Mouse (Mus musculus) embryonic facial prominence, embryonic 15.5 days (tissue): ENCODE measurements around the gene Fbxw13. TPM values are rescaled to one million over a fixed set of nuclear protein-coding genes. Genes with fewer than 3 reads are reported as not detected.
"Not testable (repeated sequence)": the region's sequence is repeated elsewhere in the genome, so short reads cannot be mapped to it uniquely, and the experiment has no call there.

Experiments
- ATAC-seq: fragments of 200-750 bp; cut with Nextera tagmentation; 2 replicates; pipeline ENCODE4 v1.8.0; 2017; ENCODE audit warnings: low read depth, moderate TSS enrichment; ENCODE audit not compliant: insufficient number of reproducible peaks, low FRiP score, low TSS enrichment
- H3K27ac ChIP-seq: fragments of 300-500 bp; sonication (generic); replicated peaks from 2 replicates; pipeline ENCODE4 v1.5.1; 2015; ENCODE audit warnings: mild to moderate bottlenecking, inconsistent platforms
- H3K27me3 ChIP-seq: fragments of 300-500 bp; sonication (generic); 2 replicates; pipeline ENCODE4 v1.6.1; 2015; ENCODE audit warnings: inconsistent platforms
- H3K36me3 ChIP-seq: fragments of 300-500 bp; sonication (generic); 2 replicates; pipeline ENCODE4 v1.6.1; 2015; ENCODE audit warnings: mild to moderate bottlenecking, inconsistent platforms
- H3K4me1 ChIP-seq: fragments of 300-500 bp; sonication (generic); 2 replicates; pipeline ENCODE4 v1.6.1; 2015; ENCODE audit warnings: inconsistent platforms
- H3K4me2 ChIP-seq: fragments of 300-500 bp; sonication (generic); replicated peaks from 2 replicates; pipeline ENCODE4 v1.6.1; 2015; ENCODE audit warnings: mild to moderate bottlenecking, inconsistent platforms
- H3K4me3 ChIP-seq: fragments of 300-500 bp; sonication (generic); replicated peaks from 2 replicates; pipeline ENCODE4 v1.5.1; 2015; ENCODE audit warnings: mild to moderate bottlenecking, inconsistent platforms
- H3K9ac ChIP-seq: fragments of 300-500 bp; sonication (generic); 2 replicates; pipeline ENCODE4 v1.6.1; 2015; ENCODE audit warnings: inconsistent platforms
- H3K9me3 ChIP-seq: fragments of 300-500 bp; sonication (generic); replicated peaks from 2 replicates; pipeline ENCODE4 v1.6.1; 2016; ENCODE audit warnings: inconsistent platforms
- WGBS: fragments of 180-500 bp; shearing (Covaris S2); methylation state at CpG from one replicate; pipeline ENCODE4 v1.1.7; 2015; 5-methylcytosine and 5-hydroxymethylcytosine counted together
- polyA plus RNA-seq: library from polyadenylated mRNA; unstranded; fragments of >200 nt; fragmentation: Nextera tagmentation; extraction: Ambion mirVana; gene quantifications from 2 replicates; pipeline ENCODE4 v1.2.1, GENCODE M21; 2015

Gene Fbxw13
- polyA plus RNA-seq: not detected in 2 replicates

DNA sequence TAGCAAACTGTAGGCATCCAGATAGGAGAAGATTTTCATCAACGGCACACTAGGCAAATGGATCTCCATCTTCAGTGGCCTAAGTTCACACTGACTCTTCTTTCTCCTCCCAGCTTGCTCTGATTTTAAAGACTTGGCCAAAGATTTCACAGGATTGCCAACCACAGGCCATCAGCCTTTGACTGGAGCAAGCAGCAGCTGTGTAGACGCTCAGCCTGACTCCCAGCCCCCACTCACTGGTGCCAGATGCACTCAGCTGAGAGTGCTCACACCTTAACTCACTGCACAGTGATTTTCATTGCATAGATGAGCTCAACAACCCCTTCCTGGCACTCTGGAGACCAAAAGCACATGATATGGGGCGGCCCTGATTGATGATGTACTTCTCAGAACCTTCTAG is at the start of gene Fbxw13:
Fbxw13 (minus strand) TSS at position 101 of the 400 bp plus-strand sequence.
- not testable (repeated sequence) for H3K9me3 ChIP-seq, H3K9ac ChIP-seq, H3K36me3 ChIP-seq, H3K4me1 ChIP-seq, H3K4me3 ChIP-seq, H3K4me2 ChIP-seq, ATAC-seq, H3K27ac ChIP-seq, H3K27me3 ChIP-seq
- 74% methylated on average over 3 of the region's 3 CpGs for WGBS

DNA sequence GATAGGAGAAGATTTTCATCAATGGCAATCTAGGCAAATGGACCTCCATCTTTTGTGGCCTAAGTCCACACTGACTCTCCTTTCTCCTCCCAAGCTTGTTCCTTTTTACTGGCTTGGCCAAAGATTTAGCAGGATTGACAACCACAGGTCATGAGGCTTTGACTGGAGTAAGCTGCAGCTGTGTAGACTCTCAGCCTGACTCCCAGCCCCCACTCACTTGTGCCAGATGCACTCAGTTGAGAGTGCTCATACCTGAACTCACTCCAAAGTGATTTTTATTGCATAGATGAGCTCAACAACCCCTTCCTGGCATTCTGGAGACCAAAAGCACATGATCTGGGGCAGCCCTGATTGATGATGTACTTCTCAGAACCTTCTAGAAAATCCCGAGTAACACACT is 38.9 kb upstream of the Fbxw13 start, which contains the start of gene Fbxw20:
Fbxw20 (minus strand) TSS at position 101 of the 400 bp plus-strand sequence.
- Histone ChIP-seq H3K36me3 (no peaks in the 10 kb centered on the region), H3K27me3 (no peaks in the 10 kb centered on the region), H3K4me1 (no peaks in the 10 kb centered on the region), H3K4me3 (no peak within 1 kb of the TSS), H3K9me3 (no peaks in the 10 kb centered on the region), H3K27ac (no peak within 1 kb of the TSS), H3K4me2 (no peak within 1 kb of the TSS), H3K9ac (no peak within 1 kb of the TSS)
- no peak for ATAC-seq
- 73% methylated on average over 1 of the region's 1 CpGs for WGBS

- WGBS: 66% methylated on average over 6 of the region's 6 CpGs
- H3K27me3 ChIP-seq: no peaks in the 10 kb centered on the region
Observed at GRCm38 (mm10) chr9:109218449-109218848, 22.7 kb upstream of the Fbxw13 start.

DNA sequence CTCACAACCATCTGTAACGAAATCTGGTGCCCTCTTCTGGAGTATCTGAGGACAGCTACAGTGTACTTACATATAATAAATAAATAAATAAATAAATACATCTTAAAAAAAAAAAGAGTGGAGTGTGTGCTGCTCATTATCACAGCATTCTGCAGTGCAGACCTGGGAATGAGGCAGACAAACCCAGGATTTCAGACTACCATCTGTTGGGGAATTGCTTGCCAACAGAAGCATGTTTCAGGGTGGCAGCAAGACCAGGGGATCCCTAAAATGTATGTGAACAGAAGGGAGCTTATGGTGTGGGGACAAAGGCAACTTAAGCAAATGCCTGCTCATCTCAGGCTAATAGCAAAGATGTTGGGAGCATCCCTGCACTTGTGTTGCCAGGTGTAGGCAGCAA is 5.6 kb upstream of the Fbxw13 start:
- not testable (repeated sequence) for H3K9me3 ChIP-seq, ATAC-seq, H3K4me3 ChIP-seq, H3K4me1 ChIP-seq, H3K27me3 ChIP-seq, H3K9ac ChIP-seq, H3K4me2 ChIP-seq, H3K27ac ChIP-seq, H3K36me3 ChIP-seq
- 67% methylated on average over 1 of the region's 1 CpGs for WGBS

More at GRCm38 (mm10) chr9:109218449-109218848, 22.7 kb upstream of the Fbxw13 start:
- H3K9ac ChIP-seq: no peak overlapping the region
- no peaks in the 10 kb centered on the region for H3K4me1 ChIP-seq
- no peak for ATAC-seq
- no peak overlapping the region for H3K27ac ChIP-seq
- H3K9me3 ChIP-seq: no peaks in the 10 kb centered on the region
- H3K4me2 ChIP-seq: no peak overlapping the region
- H3K4me3 ChIP-seq: no peak overlapping the region
- no peaks in the 10 kb centered on the region for H3K36me3 ChIP-seq

- H3K4me2 ChIP-seq: no peak overlapping the region
- no peaks in the 10 kb centered on the region for H3K9me3 ChIP-seq
- H3K27me3 ChIP-seq: no peaks in the 10 kb centered on the region
- H3K27ac ChIP-seq: no peak overlapping the region
- no peaks in the 10 kb centered on the region for H3K36me3 ChIP-seq
- no peaks in the 10 kb centered on the region for H3K4me1 ChIP-seq
- no peak for ATAC-seq
- no peak overlapping the region for H3K9ac ChIP-seq
- no peak overlapping the region for H3K4me3 ChIP-seq
- 93% methylated on average over 1 of the region's 1 CpGs for WGBS
Observed at GRCm38 (mm10) chr9:109200349-109200748, 4.6 kb upstream of the Fbxw13 start.

DNA sequence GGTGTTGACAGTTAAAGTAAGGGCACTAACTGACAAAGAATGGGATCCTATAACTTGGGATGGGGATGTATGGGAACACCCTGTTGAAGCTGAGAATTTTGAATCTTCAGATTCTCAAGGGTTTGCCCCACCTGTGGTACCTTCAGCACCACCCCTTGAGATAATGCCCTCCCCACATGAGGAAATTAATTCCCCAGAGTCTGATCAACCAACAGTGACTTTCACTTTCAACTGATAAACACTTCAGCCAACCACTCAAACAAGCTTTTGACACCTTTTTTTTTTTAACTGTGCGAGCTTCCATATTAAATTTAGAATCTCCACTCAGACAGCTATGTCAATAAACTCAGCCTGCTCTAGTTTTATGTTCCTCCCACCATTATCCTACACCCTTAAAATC is 3.6 kb upstream of the Fbxw13 start:
- ATAC-seq: no peak
- Histone ChIP-seq H3K9ac (no peak overlapping the region), H3K36me3 (no peaks in the 10 kb centered on the region), H3K9me3 (no peaks in the 10 kb centered on the region), H3K27ac (no peak overlapping the region), H3K4me2 (no peak overlapping the region), H3K27me3 (no peaks in the 10 kb centered on the region), H3K4me3 (no peak overlapping the region), H3K4me1 (no peaks in the 10 kb centered on the region)
- WGBS: 71% methylated on average over 1 of the region's 1 CpGs

DNA sequence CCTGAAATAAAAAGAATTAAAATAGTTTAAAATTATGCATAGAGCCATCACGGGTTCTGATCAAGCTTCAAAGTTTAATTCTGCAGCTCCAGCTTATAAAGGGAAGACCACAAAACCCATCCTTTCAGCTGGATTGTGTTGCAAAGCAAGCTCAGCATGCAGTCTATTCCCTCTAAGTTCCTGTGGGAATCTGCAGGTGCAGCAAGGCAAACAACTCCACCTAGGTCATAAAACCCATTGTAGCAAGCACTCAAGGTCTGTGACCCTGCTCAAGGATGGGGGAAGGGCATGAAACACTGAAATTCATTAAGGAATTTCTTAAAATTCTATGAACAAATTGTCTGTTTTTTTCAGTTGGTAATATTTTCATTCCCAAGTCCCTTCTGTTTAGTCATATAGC is 18.6 kb downstream of the Fbxw13 start:
- H3K27ac ChIP-seq: no peak overlapping the region

GRCm38 (mm10) chr9:109176301-109176700 is 19.5 kb downstream of the Fbxw13 start:
- no peak overlapping the region for H3K4me3 ChIP-seq
- no peak overlapping the region for H3K9ac ChIP-seq
- no peak for ATAC-seq
- 0 out of 2 replicates have a peak, but pooled peaks cover 6% of the 10 kb centered on the region for H3K9me3 ChIP-seq
- H3K36me3 ChIP-seq: no peaks in the 10 kb centered on the region
- no peaks in the 10 kb centered on the region for H3K27me3 ChIP-seq
- no peak overlapping the region for H3K4me2 ChIP-seq
- H3K27ac ChIP-seq: no peak overlapping the region
- 79% methylated on average over 1 of the region's 1 CpGs for WGBS
- no peaks in the 10 kb centered on the region for H3K4me1 ChIP-seq

More for the DNA sequence above, 18.6 kb downstream of the Fbxw13 start:
- no peaks in the 10 kb centered on the region for H3K4me1 ChIP-seq
- 95% methylated on average over 1 of the region's 1 CpGs for WGBS
- H3K27me3 ChIP-seq: no peaks in the 10 kb centered on the region
- no peaks in the 10 kb centered on the region for H3K36me3 ChIP-seq
- no peak overlapping the region for H3K4me2 ChIP-seq
- ATAC-seq: no peak
- no peak overlapping the region for H3K9ac ChIP-seq
- no peak overlapping the region for H3K4me3 ChIP-seq
- 0 out of 2 replicates have a peak, but pooled peaks cover 6% of the 10 kb centered on the region for H3K9me3 ChIP-seq

DNA sequence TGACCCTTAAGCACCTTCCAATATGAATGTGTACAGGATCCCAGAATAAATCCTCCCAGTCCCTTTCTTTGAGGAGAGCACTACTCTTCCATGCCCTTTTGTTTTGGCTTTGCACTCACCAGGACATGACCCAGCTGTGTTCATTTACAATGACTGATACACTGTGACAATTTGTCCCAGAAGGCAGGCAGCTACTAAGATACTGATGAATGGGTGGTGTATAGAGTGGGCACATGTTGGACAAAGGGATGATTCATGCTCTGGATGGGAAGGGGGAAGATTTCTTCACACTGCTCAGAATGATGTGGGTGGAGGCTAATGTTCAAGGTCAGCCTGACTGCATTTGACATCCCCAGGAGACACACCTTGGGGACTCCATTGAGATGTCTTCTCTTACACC is 28.5 kb downstream of the Fbxw13 start:
- Histone ChIP-seq H3K27ac (no peak overlapping the region), H3K4me1 (no peaks in the 10 kb centered on the region), H3K4me3 (no peak overlapping the region), H3K36me3 (no peaks in the 10 kb centered on the region), H3K4me2 (no peak overlapping the region), H3K27me3 (no peaks in the 10 kb centered on the region), H3K9ac (no peak overlapping the region), H3K9me3 (no peaks in the 10 kb centered on the region)
- ATAC-seq: no peak

GRCm38 (mm10) chr9:109161941-109162340 is 33.8 kb downstream of the Fbxw13 start, which contains the start of gene Fbxw21:
Fbxw21 (minus strand) TSS chr9:109162041.
- no peak within 1 kb of the TSS for H3K4me3 ChIP-seq
- no peak within 1 kb of the TSS for H3K9ac ChIP-seq
- no peak within 1 kb of the TSS for H3K27ac ChIP-seq
- no peaks in the 10 kb centered on the region for H3K4me1 ChIP-seq
- no peaks in the 10 kb centered on the region for H3K9me3 ChIP-seq
- no peaks in the 10 kb centered on the region for H3K36me3 ChIP-seq
- WGBS: 68% methylated on average over 3 of the region's 3 CpGs
- ATAC-seq: no peak
- H3K4me2 ChIP-seq: no peak within 1 kb of the TSS
- H3K27me3 ChIP-seq: no peaks in the 10 kb centered on the region

DNA sequence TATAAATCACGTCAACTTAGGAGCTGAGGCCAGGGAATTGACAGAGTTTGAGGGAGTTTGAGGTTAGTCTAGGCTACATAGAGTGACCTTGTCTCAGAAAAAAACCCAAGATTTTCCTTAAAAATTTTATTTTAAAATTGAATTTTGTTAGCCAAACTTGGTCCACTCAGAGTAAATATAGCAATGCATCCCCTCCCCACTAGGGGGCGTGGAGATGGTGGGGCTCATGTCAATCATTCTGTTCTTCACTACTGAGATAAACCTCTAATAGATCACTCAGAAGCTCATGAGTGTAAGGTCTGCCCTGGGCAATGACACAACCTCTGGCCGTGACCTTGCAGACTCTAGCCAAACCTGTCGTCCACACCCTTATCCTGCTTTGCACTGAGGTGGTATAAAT is 55.4 kb downstream of the Fbxw13 start:
- not testable (repeated sequence) for ATAC-seq, H3K4me3 ChIP-seq, H3K4me2 ChIP-seq, H3K36me3 ChIP-seq, H3K27me3 ChIP-seq, H3K4me1 ChIP-seq, H3K9me3 ChIP-seq, H3K9ac ChIP-seq, H3K27ac ChIP-seq
- 66% methylated on average over 4 of the region's 4 CpGs for WGBS

GRCm38 (mm10) chr9:109130076-109130475 is 65.7 kb downstream of the Fbxw13 start:
- ATAC-seq: no peak
- Histone ChIP-seq H3K4me3 (no peak overlapping the region), H3K9me3 (no peaks in the 10 kb centered on the region), H3K4me1 (no peaks in the 10 kb centered on the region), H3K36me3 (no peaks in the 10 kb centered on the region), H3K4me2 (no peak overlapping the region), H3K27me3 (no peaks in the 10 kb centered on the region), H3K9ac (no peak overlapping the region), H3K27ac (no peak overlapping the region)
- WGBS: 80% methylated on average over 5 of the region's 5 CpGs
